Mouse (Mus musculus) kidney, adult 2 months (tissue): ENCODE measurements at regions not wholly inside any gene's neighbourhood (a gene's known extent, or its start where the extent isn't known, plus 50 kb on each side); places are given as distances from the start of the nearest gene placed in this dataset.

Experiments used
- CTCF ChIP-seq: fragments of 200-500 bp; conservative IDR thresholded peaks from 2 replicates; pipeline ENCODE4 v1.5.1; 2011; ENCODE audit warnings: low read depth, mild to moderate bottlenecking, control low read depth, low read length, moderate library complexity, mixed read lengths; ENCODE audit not compliant: insufficient read depth, insufficient read length
- POLR2A ChIP-seq: fragments of 200-500 bp; IDR thresholded peaks from one replicate; pipeline ENCODE4 v1.6.1; 2011; ENCODE audit warnings: low read depth, low read length, control low read depth

DNA sequence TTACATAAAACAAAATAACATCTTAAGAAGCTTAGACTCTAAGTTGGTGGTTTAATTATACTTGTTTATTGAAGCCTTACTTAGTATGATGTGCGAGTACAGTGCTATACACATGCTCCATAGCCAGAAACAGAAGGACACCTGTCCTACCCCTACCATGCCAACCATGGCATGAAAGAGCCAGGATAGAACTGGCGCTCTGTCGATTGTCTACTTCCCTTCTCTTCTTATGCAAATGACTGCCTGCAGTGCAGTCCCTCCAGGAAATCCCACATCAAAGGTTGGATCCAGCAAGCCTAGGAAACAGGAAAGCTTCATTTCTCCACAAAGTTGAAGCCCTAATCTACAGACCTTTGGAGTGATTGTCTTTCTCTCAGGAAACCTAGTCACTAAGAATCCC, 181.8 kb upstream of the Astn2 start:
- TF ChIP-seq CTCF (no peak), POLR2A (no peak)
